In the genomic region with DNA sequence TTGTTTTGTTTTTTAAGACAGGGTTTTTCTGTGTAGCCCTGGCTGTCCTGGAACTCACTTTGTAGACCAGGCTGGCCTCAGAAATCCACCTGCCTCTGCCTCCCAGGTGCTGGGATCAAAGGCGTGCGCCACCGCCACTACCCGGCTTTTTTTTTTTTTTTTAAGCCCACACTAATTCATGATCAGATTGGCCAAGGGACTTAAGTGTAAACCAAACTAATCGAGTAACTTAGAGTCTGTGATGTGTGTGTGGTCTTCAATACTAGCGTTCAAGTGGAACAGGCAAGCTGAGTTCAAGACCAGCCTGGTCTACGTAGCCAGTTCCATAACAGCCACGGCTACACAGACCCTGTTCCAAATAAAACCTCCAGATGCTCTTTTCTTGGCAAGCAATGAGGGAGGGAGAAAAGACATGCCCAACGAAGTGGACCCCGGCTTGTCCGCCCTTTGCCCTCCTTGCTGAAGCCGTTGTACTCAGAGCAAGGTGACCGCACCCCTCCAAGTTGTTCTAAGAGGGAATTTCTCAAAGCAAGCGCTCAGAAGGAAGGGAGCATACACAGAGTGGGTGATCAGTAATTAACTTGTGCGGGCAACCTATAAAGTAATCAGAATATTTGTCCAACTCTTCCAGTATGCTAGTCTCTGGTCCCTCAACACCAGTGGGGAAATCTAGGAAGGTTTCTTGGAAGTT, we compare ENCODE assay signal across 7 mouse cellular contexts. TPM values are rescaled to one million over a fixed set of nuclear protein-coding genes. Genes with fewer than 3 reads are reported as not detected.
DNase-seq lines count a peak whose midpoint lies in the region; ATAC-seq and TF ChIP-seq lines count a peak whose summit lies in the region.

No protein-coding gene starts in this region.

- peaks cover 13% of the 10 kb centered on the region for H3K79me2 ChIP-seq in myocyte (ENCODE audit: control insufficient read depth, insufficient read depth)

- no peak for TF ChIP-seq POLR2A in limb, embryonic 14.5 days (IDR thresholded peaks at IDR 0.05; ENCODE audit: borderline replicate concordance, extremely low read depth, insufficient read depth, insufficient read length)
- no peak for TF ChIP-seq POLR2A in myocyte (IDR thresholded peaks at IDR 0.05; ENCODE audit: insufficient read length, low read depth)

- H3K4me3 ChIP-seq in E14TG2a.4 (replicated peaks; ENCODE audit: low read length) (peak overlapping the region; percentile 88), myocyte (peak overlapping the region; percentile 45)
- peak overlapping the region; percentile 79 for H3K4me3 ChIP-seq in hindbrain, embryonic 10.5 days
- peak overlapping the region; percentile 66 for H3K4me3 ChIP-seq in limb, embryonic 14.5 days (replicated peaks; ENCODE audit: low read length)

- no peak for TF ChIP-seq CTCF in E14TG2a.4 (conservative IDR thresholded peaks at IDR 0.05; ENCODE audit: low read length)

- no peaks in the 10 kb centered on the region for H3K27me3 ChIP-seq in E14TG2a.4 (ENCODE audit: insufficient read depth, low read length)
- no peaks in the 10 kb centered on the region for H3K27me3 ChIP-seq in hindbrain, embryonic 10.5 days (ENCODE audit: insufficient read depth, poor library complexity, severe bottlenecking)
- H3K27me3 ChIP-seq in limb, embryonic 14.5 days (ENCODE audit: control insufficient read depth, insufficient read depth, low read length), result no peaks in the 10 kb centered on the region
- H3K27me3 ChIP-seq in myocyte (ENCODE audit: control insufficient read depth, insufficient read depth, insufficient read length), result no peaks in the 10 kb centered on the region

- peak overlapping the region; percentile 72 for H3K4me2 ChIP-seq in limb, embryonic 14.5 days (replicated peaks; ENCODE audit: low read depth, low read length, severe bottlenecking)
- H3K4me2 ChIP-seq in myocyte (ENCODE audit: low read depth), result peak overlapping the region; percentile 90

- H3K36me3 ChIP-seq in E14TG2a.4 (ENCODE audit: insufficient read depth, low read length) (peaks cover 45% of the 10 kb centered on the region), myocyte (ENCODE audit: control insufficient read depth, insufficient read depth) (peaks cover 15% of the 10 kb centered on the region)
- H3K36me3 ChIP-seq in hindbrain, embryonic 10.5 days, result peaks cover 41% of the 10 kb centered on the region
- H3K36me3 ChIP-seq in limb, embryonic 14.5 days (ENCODE audit: control insufficient read depth, insufficient read depth, low read length), result peaks cover 36% of the 10 kb centered on the region

- H3K27ac ChIP-seq in hindbrain, embryonic 10.5 days, result peak overlapping the region; percentile 91
- peak overlapping the region; percentile 77 for H3K27ac ChIP-seq in limb, embryonic 14.5 days (replicated peaks; ENCODE audit: low read depth, low read length)

- peak; percentile 7 for ATAC-seq in limb, embryonic 14.5 days (ENCODE audit: low FRiP score, low read depth)
- no peak for ATAC-seq in activated CD4-positive, CD25-positive, alpha-beta regulatory T cell, adult 4 months

- H3ac ChIP-seq in myocyte (ENCODE audit: control insufficient read depth, insufficient read length), result peak overlapping the region; percentile 3

- H3K9ac ChIP-seq in limb, embryonic 14.5 days (ENCODE audit: low read depth, low read length, severe bottlenecking), result peak overlapping the region; percentile 73

- 38% methylated on average over 15 of the region's 15 CpGs for WGBS in hindbrain, embryonic 10.5 days
- WGBS in limb, embryonic 14.5 days, result 34% methylated on average over 15 of the region's 15 CpGs

- peaks cover 49% of the 10 kb centered on the region for H3K4me1 ChIP-seq in E14TG2a.4 (replicated peaks; ENCODE audit: low read depth, low read length)
- peaks cover 30% of the 10 kb centered on the region for H3K4me1 ChIP-seq in hindbrain, embryonic 10.5 days (replicated peaks)
- H3K4me1 ChIP-seq in limb, embryonic 14.5 days (ENCODE audit: control insufficient read depth, insufficient read depth, low read length), result peaks cover 17% of the 10 kb centered on the region

- DNase-seq in NIH3T3 (ENCODE audit: low read depth), result peak; percentile 41
- DNase-seq in hindbrain, embryonic 10.5 days (ENCODE audit: low spot score), result no peak
- peak; percentile 16 for DNase-seq in limb, embryonic 14.5 days (ENCODE audit: low spot score)
- no peak for DNase-seq in T-cell, adult 2 months (ENCODE audit: low spot score)

- H3K9me3 ChIP-seq in E14TG2a.4 (ENCODE audit: low read length), result no peaks in the 10 kb centered on the region
- no peaks in the 10 kb centered on the region for H3K9me3 ChIP-seq in hindbrain, embryonic 10.5 days
- no peaks in the 10 kb centered on the region for H3K9me3 ChIP-seq in limb, embryonic 14.5 days (ENCODE audit: control insufficient read depth, low read length)

TF ChIP-seq in myocyte, 11 proteins besides CTCF, POLR2A, EP300 and RAD21:
- TF ChIP-seq TCF12 (IDR thresholded peaks at IDR 0.05; ENCODE audit: insufficient read depth, poor library complexity, severe bottlenecking) (no peak), CEBPB (IDR thresholded peaks at IDR 0.05; ENCODE audit: insufficient read depth, poor library complexity, severe bottlenecking) (no peak), USF1 (IDR thresholded peaks at IDR 0.05; ENCODE audit: low read depth) (no peak), MYOD1 (IDR thresholded peaks at IDR 0.05; ENCODE audit: control insufficient read depth in 1 of 3, insufficient read length in 2 of 3, low read depth in 2 of 3) (no peak), MAX (IDR thresholded peaks at IDR 0.05; ENCODE audit: low read depth) (no peak), TCF3 (IDR thresholded peaks at IDR 0.05; ENCODE audit: insufficient read length, low read depth) (no peak), E2F4 (IDR thresholded peaks at IDR 0.05; ENCODE audit: insufficient read depth) (no peak), MYOG (IDR thresholded peaks at IDR 0.05; ENCODE audit: control insufficient read depth in 1 of 3, insufficient read depth in 1 of 3, insufficient read length in 2 of 3, low read depth in 2 of 3) (no peak), POLR2AphosphoS2 (IDR thresholded peaks at IDR 0.05; ENCODE audit: insufficient read length, low read depth) (no peak), SRF (IDR thresholded peaks at IDR 0.05; ENCODE audit: control insufficient read depth, insufficient read length, low read depth) (no peak), REST (IDR thresholded peaks at IDR 0.05; ENCODE audit: insufficient read depth, insufficient read length) (no peak)

RNA-seq across cellular contexts. Expression of gene Leng1, which starts 1.0 kb away (rescaled TPM):
- 19.4 and 23.0 TPM in 2 replicates for polyA plus RNA-seq in hindbrain, embryonic 10.5 days (2016; fragmentation: Nextera tagmentation; extraction: Ambion mirVana)
- polyA plus RNA-seq in limb, embryonic 14.5 days (2012; rRNA removed), result 6.0 and 10.5 TPM in 2 replicates
- 12.6 and 14.6 TPM in 2 replicates for polyA plus RNA-seq in limb, embryonic 14.5 days (2014; fragmentation: Nextera tagmentation; extraction: Ambion mirVana)
- polyA plus RNA-seq in myocyte (2012; fragmentation: generic; extraction: Trizol), result 9.5 TPM
- polyA plus RNA-seq in activated CD4-positive, CD25-positive, alpha-beta regulatory T cell, adult 4 months (2017; shearing (Covaris generic)), result 1 to 10 TPM; 6.6 to 8.6 TPM

RNA-seq across cellular contexts. Expression of gene Tmc4, which starts 12.7 kb away (rescaled TPM):
- polyA plus RNA-seq in hindbrain, embryonic 10.5 days (2016; fragmentation: Nextera tagmentation; extraction: Ambion mirVana), result 3.5 and 5.8 TPM in 2 replicates
- polyA plus RNA-seq in limb, embryonic 14.5 days (2012; rRNA removed), result 20.2 and 21.0 TPM in 2 replicates
- 4.8 and 5.1 TPM in 2 replicates for polyA plus RNA-seq in limb, embryonic 14.5 days (2014; fragmentation: Nextera tagmentation; extraction: Ambion mirVana)
- polyA plus RNA-seq in myocyte (2012; fragmentation: generic; extraction: Trizol), result 1.2 TPM
- 1 to 10 TPM; 4.1 to 9.2 TPM for polyA plus RNA-seq in activated CD4-positive, CD25-positive, alpha-beta regulatory T cell, adult 4 months (2017; shearing (Covaris generic))

RNA-seq across cellular contexts. Expression of gene Cnot3, which starts 19.6 kb away (rescaled TPM):
- 79.6 and 80.4 TPM in 2 replicates for polyA plus RNA-seq in hindbrain, embryonic 10.5 days (2016; fragmentation: Nextera tagmentation; extraction: Ambion mirVana)
- polyA plus RNA-seq in limb, embryonic 14.5 days (2012; rRNA removed), result 108 and 144 TPM in 2 replicates
- polyA plus RNA-seq in limb, embryonic 14.5 days (2014; fragmentation: Nextera tagmentation; extraction: Ambion mirVana), result 63.8 and 72.1 TPM in 2 replicates
- polyA plus RNA-seq in myocyte (2012; fragmentation: generic; extraction: Trizol), result 49.0 TPM
- polyA plus RNA-seq in activated CD4-positive, CD25-positive, alpha-beta regulatory T cell, adult 4 months (2017; shearing (Covaris generic)), result 10 to 100 TPM; 36.6 to 42.0 TPM

RNA-seq across cellular contexts. Expression of gene Tsen34, which starts 28.0 kb away (rescaled TPM):
- polyA plus RNA-seq in hindbrain, embryonic 10.5 days (2016; fragmentation: Nextera tagmentation; extraction: Ambion mirVana), result 269 and 282 TPM in 2 replicates
- 193 and 271 TPM in 2 replicates for polyA plus RNA-seq in limb, embryonic 14.5 days (2012; rRNA removed)
- polyA plus RNA-seq in limb, embryonic 14.5 days (2014; fragmentation: Nextera tagmentation; extraction: Ambion mirVana), result 273 and 276 TPM in 2 replicates
- 93.9 TPM for polyA plus RNA-seq in myocyte (2012; fragmentation: generic; extraction: Trizol)
- 10 to 100 TPM in 1 of 2 experiments, 1 to 10 TPM in 1; 7.5 to 10.4 TPM for polyA plus RNA-seq in activated CD4-positive, CD25-positive, alpha-beta regulatory T cell, adult 4 months (2017; shearing (Covaris generic))

RNA-seq across cellular contexts. Expression of gene Mboat7, which starts 28.7 kb away (rescaled TPM):
- 38.9 and 39.2 TPM in 2 replicates for polyA plus RNA-seq in hindbrain, embryonic 10.5 days (2016; fragmentation: Nextera tagmentation; extraction: Ambion mirVana)
- 73.9 and 98.7 TPM in 2 replicates for polyA plus RNA-seq in limb, embryonic 14.5 days (2012; rRNA removed)
- 51.2 and 53.3 TPM in 2 replicates for polyA plus RNA-seq in limb, embryonic 14.5 days (2014; fragmentation: Nextera tagmentation; extraction: Ambion mirVana)
- polyA plus RNA-seq in myocyte (2012; fragmentation: generic; extraction: Trizol), result 29.9 TPM
- 10 to 100 TPM; 13.8 to 27.6 TPM for polyA plus RNA-seq in activated CD4-positive, CD25-positive, alpha-beta regulatory T cell, adult 4 months (2017; shearing (Covaris generic))

Comparison
In these comparisons a context has a peak if more than half of its experiments do, and no peak if none do; other contexts are left out.
1. DNase-seq: peak in NIH3T3 (single experiment) and limb, embryonic 14.5 days (single experiment); none in hindbrain, embryonic 10.5 days (single experiment) and T-cell, adult 2 months (single experiment).
2. Peak in every context shown above with its lines, with median percentiles within 50 percentile points of each other: H3K4me3 ChIP-seq.